Mouse (Mus musculus): ENCODE data around the gene Fgf3.

DNA sequence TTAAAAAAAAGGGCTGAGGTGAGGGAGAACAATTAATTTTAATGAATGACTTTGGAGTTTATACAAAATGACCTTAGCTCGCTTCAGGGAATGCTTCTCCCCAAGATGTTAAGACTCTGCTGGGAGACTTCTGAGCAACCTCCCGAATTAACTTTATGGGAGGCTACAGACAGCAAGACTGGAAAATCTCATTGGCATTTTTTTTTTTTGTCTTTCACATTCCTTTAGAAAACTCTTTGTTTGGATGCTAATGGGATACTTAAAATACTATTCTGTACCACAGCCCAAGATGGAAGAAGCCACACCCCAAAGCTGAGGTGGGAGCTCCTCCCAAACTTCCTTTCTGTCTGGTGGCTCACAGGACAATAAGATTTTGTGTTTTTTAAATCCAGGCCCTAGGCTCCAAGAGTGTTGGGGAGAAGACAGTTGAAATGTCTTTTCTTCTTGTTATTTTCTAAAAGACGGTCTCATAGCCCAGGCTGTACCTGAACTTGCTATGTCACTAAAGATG, 26.3 kb downstream of the Fgf3 start:
- no peak for TF ChIP-seq POLR2A (IDR thresholded peaks at IDR 0.05; ENCODE audit: borderline replicate concordance, low read depth, low read length)
- no peak for TF ChIP-seq CTCF (IDR thresholded peaks at IDR 0.05; ENCODE audit: low read depth, low read length)

All from bone marrow macrophage, adult 2 months (primary cell).